Mouse (Mus musculus): Measurements from ENCODE around the gene Rcn3.

GRCm38 (mm10) chr7:45129318-45129717 is 37.3 kb upstream of the Rcn3 start:
- TF ChIP-seq POLR2A (IDR thresholded peaks at IDR 0.05; ENCODE audit: control insufficient read depth, low read depth, low read length) (no peak; the same call in 1 of the 2 replicates), CTCF (IDR thresholded peaks at IDR 0.05; ENCODE audit: control insufficient read depth, insufficient read depth, insufficient replicate concordance, low read depth, low read length) (no peak)

All from testis, adult 2 months (tissue).